10 mouse cellular contexts compared by ENCODE assay signal in the genomic region with DNA sequence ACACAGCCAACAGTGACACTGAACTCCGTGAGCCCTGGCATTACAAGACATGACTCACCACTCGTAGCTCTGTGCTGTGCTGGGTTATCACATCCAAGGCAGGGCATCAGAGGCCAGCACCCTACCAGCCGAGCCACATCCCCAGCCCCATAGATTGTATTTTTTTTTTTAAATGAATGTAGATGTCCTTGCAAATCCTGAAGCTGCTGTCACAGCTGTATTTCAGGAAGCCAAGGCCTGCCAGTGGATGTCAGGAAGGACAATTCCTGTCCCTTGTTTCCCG. TPM values are rescaled to one million over a fixed set of nuclear protein-coding genes. Genes with fewer than 3 reads are reported as not detected.
A peak's percentile ranks its signal among the peaks of the same experiment; 100 is the strongest.
DNase-seq lines count a peak whose midpoint lies in the region; ATAC-seq and TF ChIP-seq lines count a peak whose summit lies in the region.
"Had no signal": no experiment of that assay in that cellular context is flagged by ENCODE, and none has a peak within 500 bp of the region (broad histone marks: within the 10 kb centered on the region; RNA-seq: fewer than 3 reads in every experiment).

No protein-coding gene starts in this region.

- no peak overlapping the region for H3K4me2 ChIP-seq in neural tube, embryonic 11.5 days (ENCODE audit: low read depth)
- H3K4me2 ChIP-seq in intestine, embryonic 15.5 days (replicated peaks), result no peak overlapping the region
- no peak overlapping the region for H3K4me2 ChIP-seq in stomach, embryonic 15.5 days

- no peaks in the 10 kb centered on the region for H3K9me3 ChIP-seq in neural tube, embryonic 11.5 days (ENCODE audit: control insufficient read depth, low read length)
- H3K9me3 ChIP-seq in intestine, embryonic 15.5 days, result no peaks in the 10 kb centered on the region
- no peaks in the 10 kb centered on the region for H3K9me3 ChIP-seq in stomach, embryonic 15.5 days

- H3K4me1 ChIP-seq in neural tube, embryonic 11.5 days (ENCODE audit: control insufficient read depth, insufficient read depth, low read length), result peaks cover 17% of the 10 kb centered on the region
- H3K4me1 ChIP-seq in intestine, embryonic 15.5 days (replicated peaks), result peaks cover 16% of the 10 kb centered on the region
- peaks cover 41% of the 10 kb centered on the region for H3K4me1 ChIP-seq in stomach, embryonic 15.5 days

- H3K4me3 ChIP-seq in gastrocnemius, adult 2 months, result no peak overlapping the region
- no peak overlapping the region for H3K4me3 ChIP-seq in neural tube, embryonic 11.5 days (ENCODE audit: low read depth, low read length)
- no peak overlapping the region for H3K4me3 ChIP-seq in intestine, embryonic 15.5 days (replicated peaks)
- H3K4me3 ChIP-seq in stomach, embryonic 15.5 days (replicated peaks), result no peak overlapping the region

- ATAC-seq in neural tube, embryonic 11.5 days (ENCODE audit: insufficient read depth, low FRiP score, low TSS enrichment), result no peak
- ATAC-seq in intestine, embryonic 15.5 days, result no peak
- ATAC-seq in stomach, embryonic 15.5 days (ENCODE audit: insufficient read depth, low FRiP score, low read depth), result no peak

- H3K36me3 ChIP-seq in neural tube, embryonic 11.5 days (ENCODE audit: control insufficient read depth, insufficient read depth, low read length), result no peaks in the 10 kb centered on the region
- H3K36me3 ChIP-seq in intestine, embryonic 15.5 days, result no peaks in the 10 kb centered on the region
- no peaks in the 10 kb centered on the region for H3K36me3 ChIP-seq in stomach, embryonic 15.5 days

- intact Hi-C loops in gastrocnemius, adult 2 months (cut with DNase I), result no loop called here
- intact Hi-C loops in gastrocnemius, postnatal 36 days (cut with DNase I), result no loop called here

- WGBS in neural tube, embryonic 11.5 days, result 74% methylated on average over 4 of the region's 4 CpGs
- WGBS in intestine, embryonic 15.5 days, result 53% methylated on average over 4 of the region's 4 CpGs
- 50% methylated on average over 4 of the region's 4 CpGs for WGBS in stomach, embryonic 15.5 days

- H3K27ac ChIP-seq in gastrocnemius, adult 2 months, result peak overlapping the region; percentile 76
- H3K27ac ChIP-seq in neural tube, embryonic 11.5 days (ENCODE audit: low read depth, low read length), result no peak overlapping the region
- H3K27ac ChIP-seq in intestine, embryonic 15.5 days, result peak overlapping the region; percentile 46; the same call in 1 of the 2 replicates
- peak overlapping the region; percentile 40; the same call in 1 of the 2 replicates for H3K27ac ChIP-seq in stomach, embryonic 15.5 days

- peak; percentile 53 for DNase-seq in gastrocnemius, adult 2 months
- no peak for DNase-seq in gastrocnemius, postnatal 4 days (ENCODE audit: low spot score in 2 of 2)
- DNase-seq in neural tube, embryonic 11.5 days (ENCODE audit: low spot score), result peak; percentile 7
- DNase-seq in neural tube, embryonic 10.5 days (ENCODE audit: extremely low spot score, low spot score), result no peak
- no peak for DNase-seq in gastrocnemius, postnatal 36 days
- DNase-seq in layer of hippocampus, postnatal 25 days (ENCODE audit: extremely low spot score in 1 of 2, low spot score in 1 of 2), result no peak
- DNase-seq: thymus, adult 18-20 months had no signal

- no peaks in the 10 kb centered on the region for H3K27me3 ChIP-seq in neural tube, embryonic 11.5 days (ENCODE audit: control insufficient read depth, insufficient read depth, low read length)
- no peaks in the 10 kb centered on the region for H3K27me3 ChIP-seq in intestine, embryonic 15.5 days (replicated peaks)
- no peaks in the 10 kb centered on the region for H3K27me3 ChIP-seq in stomach, embryonic 15.5 days (replicated peaks)

- TF ChIP-seq CTCF in gastrocnemius, adult 2 months (IDR thresholded peaks at IDR 0.05), result no peak

- no peak overlapping the region for H3K9ac ChIP-seq in neural tube, embryonic 11.5 days (ENCODE audit: low read length)
- no peak overlapping the region for H3K9ac ChIP-seq in intestine, embryonic 15.5 days
- H3K9ac ChIP-seq in stomach, embryonic 15.5 days, result no peak overlapping the region

RNA-seq across cellular contexts. Expression of gene Ankdd1a, which starts 26.4 kb away (rescaled TPM):
- total RNA-seq in gastrocnemius, adult 2 months (2021), result not detected
- not detected for total RNA-seq in gastrocnemius, postnatal 4 days (2021)
- polyA plus RNA-seq in neural tube, embryonic 11.5 days (2014; fragmentation: Nextera tagmentation; extraction: Ambion mirVana), result 0.21 TPM in 1 of 2 replicates, not detected in the other
- polyA plus RNA-seq in intestine, embryonic 15.5 days (2015; fragmentation: Nextera tagmentation; extraction: Ambion mirVana), result not detected in 2 replicates
- polyA plus RNA-seq in stomach, embryonic 15.5 days (2015; fragmentation: Nextera tagmentation; extraction: Ambion mirVana), result 0.14 TPM in 1 of 2 replicates, not detected in the other
- total RNA-seq in gastrocnemius, postnatal 36 days (2021), result not detected
- 1 to 10 TPM; 3.3 to 3.8 TPM for total RNA-seq in layer of hippocampus, postnatal 25 days (2021)
- polyA plus RNA-seq: embryonic facial prominence, embryonic 11.5 days had no signal

RNA-seq across cellular contexts. Expression of gene Plekho2, which starts 33.5 kb away (rescaled TPM):
- 1 to 10 TPM; 4.4 to 4.5 TPM for total RNA-seq in gastrocnemius, adult 2 months (2021)
- 10 to 100 TPM; 23.6 to 26.0 TPM for total RNA-seq in gastrocnemius, postnatal 4 days (2021)
- 10.5 and 13.3 TPM in 2 replicates for polyA plus RNA-seq in neural tube, embryonic 11.5 days (2014; fragmentation: Nextera tagmentation; extraction: Ambion mirVana)
- polyA plus RNA-seq in intestine, embryonic 15.5 days (2015; fragmentation: Nextera tagmentation; extraction: Ambion mirVana), result 11.0 and 11.2 TPM in 2 replicates
- polyA plus RNA-seq in stomach, embryonic 15.5 days (2015; fragmentation: Nextera tagmentation; extraction: Ambion mirVana), result 17.0 and 18.1 TPM in 2 replicates
- 1 to 10 TPM; 5.2 to 5.9 TPM for total RNA-seq in gastrocnemius, postnatal 36 days (2021)
- total RNA-seq in layer of hippocampus, postnatal 25 days (2021), result 10 to 100 TPM; 11.3 to 13.7 TPM

RNA-seq across cellular contexts. Expression of gene Pif1, which starts 40.6 kb away (rescaled TPM):
- total RNA-seq in gastrocnemius, adult 2 months (2021), result not detected
- 1 to 10 TPM; 3.0 TPM for total RNA-seq in gastrocnemius, postnatal 4 days (2021)
- polyA plus RNA-seq in neural tube, embryonic 11.5 days (2014; fragmentation: Nextera tagmentation; extraction: Ambion mirVana), result 10.2 and 11.1 TPM in 2 replicates
- 9.1 and 9.6 TPM in 2 replicates for polyA plus RNA-seq in intestine, embryonic 15.5 days (2015; fragmentation: Nextera tagmentation; extraction: Ambion mirVana)
- 11.4 and 12.3 TPM in 2 replicates for polyA plus RNA-seq in stomach, embryonic 15.5 days (2015; fragmentation: Nextera tagmentation; extraction: Ambion mirVana)
- total RNA-seq in gastrocnemius, postnatal 36 days (2021), result under 1 TPM in 1 of 2 experiments, not detected in 1; 0.92 TPM
- total RNA-seq in layer of hippocampus, postnatal 25 days (2021), result under 1 TPM; 0.07 to 0.19 TPM

Comparison
In these comparisons a context has a peak if more than half of its experiments do, and no peak if none do; other contexts are left out.
1. DNase-seq: peak in gastrocnemius, adult 2 months (single experiment) and neural tube, embryonic 11.5 days (single experiment); none in gastrocnemius, postnatal 4 days (0 of 2), neural tube, embryonic 10.5 days (single experiment), gastrocnemius, postnatal 36 days (0 of 2) and layer of hippocampus, postnatal 25 days (0 of 2).
2. RNA of gene Ankdd1a, which starts 26.4 kb away (total RNA-seq): 3.3 to 3.8 TPM in layer of hippocampus, postnatal 25 days; not detected in gastrocnemius, postnatal 4 days, not detected in gastrocnemius, adult 2 months and not detected in gastrocnemius, postnatal 36 days; every median in the first group is over 4 times any median in the second.